Mouse (Mus musculus): ENCODE measurements around the gene Dhx16. TPM values are rescaled to one million over a fixed set of nuclear protein-coding genes. Genes with fewer than 3 reads are reported as not detected.
A peak's percentile ranks its signal among the peaks of the same experiment; 100 is the strongest.

Dhx16 gene
- polyA plus RNA-seq, 1 experiment from 2014 or later, result 42.2 TPM

DNA sequence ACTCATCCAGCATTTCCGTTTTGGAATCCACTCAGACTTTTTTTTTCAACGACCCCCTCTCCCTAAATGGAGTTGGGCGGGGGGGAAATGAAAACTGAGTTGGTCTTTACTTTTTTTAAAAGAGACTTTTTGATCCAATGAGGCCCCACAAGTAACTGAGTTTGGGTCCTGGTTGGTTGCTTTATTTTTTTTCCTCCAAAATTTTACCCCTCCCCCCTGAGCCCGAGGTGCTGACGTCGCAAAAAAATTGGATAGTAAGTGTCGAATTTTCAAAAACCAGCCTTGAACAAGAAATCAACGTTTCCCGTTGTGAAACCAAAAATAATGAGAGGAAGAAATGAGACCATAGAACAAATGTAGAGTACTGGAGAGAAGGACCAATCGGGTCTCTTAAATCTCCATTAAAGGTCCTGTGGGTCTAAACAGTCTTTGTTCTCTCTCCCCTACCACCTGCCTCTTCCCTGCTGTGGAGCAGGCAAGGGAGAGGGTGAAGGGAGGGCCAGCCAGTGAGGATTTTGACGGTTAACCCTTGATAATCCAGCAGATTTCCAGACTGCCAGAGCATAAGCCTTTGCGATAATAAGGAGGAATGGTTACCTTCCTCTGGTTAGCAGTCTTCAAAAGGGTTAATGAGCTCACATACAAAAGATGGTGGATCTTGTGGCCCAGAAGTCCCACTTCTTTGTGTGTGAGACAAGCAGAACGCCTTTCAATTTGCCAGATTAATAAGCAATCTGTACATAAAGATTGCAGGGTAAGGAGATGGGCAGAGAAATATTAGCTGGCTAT, 38.0 kb downstream of the Dhx16 start:
- ATAC-seq, result peak; percentile 21
- Histone ChIP-seq H3K27me3 (replicated peaks; ENCODE audit: control insufficient read depth, insufficient read depth, low read length) (no peaks in the 10 kb centered on the region), H3K4me1 (replicated peaks; ENCODE audit: control insufficient read depth, insufficient read depth, low read length) (peaks cover 35% of the 10 kb centered on the region), H3K27ac (ENCODE audit: low read length) (peak overlapping the region; percentile 99), H3K9me3 (ENCODE audit: control insufficient read depth, low read length) (no peaks in the 10 kb centered on the region), H3K36me3 (ENCODE audit: control insufficient read depth, insufficient read depth) (no peaks in the 10 kb centered on the region), H3K9ac (replicated peaks; ENCODE audit: low read depth, low read length) (peak overlapping the region; percentile 96), H3K4me3 (replicated peaks; ENCODE audit: low read length) (peak overlapping the region; percentile 75), H3K4me2 (ENCODE audit: low read length) (peak overlapping the region; percentile 91)
- under 1% methylated on average over 13 of the region's 13 CpGs for WGBS

GRCm38 (mm10) chr17:35918276-35919059, 38.8 kb downstream of the Dhx16 start:
- Histone ChIP-seq H3K4me3 (replicated peaks; ENCODE audit: low read length) (peak overlapping the region; percentile 75), H3K9ac (replicated peaks; ENCODE audit: low read depth, low read length) (peak overlapping the region; percentile 96), H3K4me2 (ENCODE audit: low read length) (peak overlapping the region; percentile 91), H3K27ac (ENCODE audit: low read length) (peak overlapping the region; percentile 99), H3K36me3 (ENCODE audit: control insufficient read depth, insufficient read depth) (no peaks in the 10 kb centered on the region), H3K9me3 (ENCODE audit: control insufficient read depth, low read length) (no peaks in the 10 kb centered on the region), H3K27me3 (replicated peaks; ENCODE audit: control insufficient read depth, insufficient read depth, low read length) (no peaks in the 10 kb centered on the region), H3K4me1 (replicated peaks; ENCODE audit: control insufficient read depth, insufficient read depth, low read length) (peaks cover 35% of the 10 kb centered on the region)
- no peak for ATAC-seq
- under 1% methylated on average over 11 of the region's 11 CpGs for WGBS

DNA sequence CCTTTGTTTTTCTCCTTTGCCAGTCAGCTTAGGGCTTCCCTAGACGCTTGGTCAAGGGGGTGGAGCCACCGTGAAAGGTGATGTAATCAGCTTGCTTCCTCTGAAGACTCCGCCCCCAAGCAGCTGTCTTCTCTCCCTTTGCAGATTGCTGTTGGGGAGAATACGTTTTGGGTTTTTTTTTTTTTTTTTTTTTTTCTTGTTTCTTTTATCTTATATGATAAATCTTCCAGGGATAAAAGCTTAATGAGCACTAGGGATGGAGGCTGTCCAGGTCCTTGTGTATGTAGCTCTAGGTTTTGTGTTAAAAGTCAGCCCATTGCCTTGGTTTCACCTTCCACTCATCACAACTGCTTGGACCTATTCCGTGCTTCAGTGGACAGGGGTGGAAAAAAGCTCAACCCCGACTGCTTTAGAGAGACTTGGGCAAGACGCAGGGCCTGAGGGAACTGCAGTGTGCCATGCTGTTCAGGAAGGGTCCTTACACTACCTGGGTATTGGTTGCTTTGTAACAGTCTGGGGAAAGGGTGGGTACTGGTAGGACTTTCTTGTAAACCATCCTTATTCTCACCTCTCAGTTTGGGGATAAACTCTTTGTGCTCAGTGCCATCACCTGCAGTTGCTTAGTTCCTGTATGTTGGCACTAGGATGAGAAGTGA, 39.6 kb downstream of the Dhx16 start:
- peak overlapping the region; percentile 99 for H3K27ac ChIP-seq (ENCODE audit: low read length)
- H3K4me1 ChIP-seq (replicated peaks; ENCODE audit: control insufficient read depth, insufficient read depth, low read length), result peaks cover 35% of the 10 kb centered on the region
- peak overlapping the region; percentile 75 for H3K4me3 ChIP-seq (replicated peaks; ENCODE audit: low read length)
- peak overlapping the region; percentile 96 for H3K9ac ChIP-seq (replicated peaks; ENCODE audit: low read depth, low read length)
- no peaks in the 10 kb centered on the region for H3K9me3 ChIP-seq (ENCODE audit: control insufficient read depth, low read length)
- H3K36me3 ChIP-seq (ENCODE audit: control insufficient read depth, insufficient read depth), result peaks cover 4% of the 10 kb centered on the region; the same call in 1 of the 2 replicates
- peak overlapping the region; percentile 91 for H3K4me2 ChIP-seq (ENCODE audit: low read length)
- H3K27me3 ChIP-seq (replicated peaks; ENCODE audit: control insufficient read depth, insufficient read depth, low read length), result no peaks in the 10 kb centered on the region
- 3% methylated on average over 7 of the region's 7 CpGs for WGBS
- ATAC-seq, result peak; percentile 38

DNA sequence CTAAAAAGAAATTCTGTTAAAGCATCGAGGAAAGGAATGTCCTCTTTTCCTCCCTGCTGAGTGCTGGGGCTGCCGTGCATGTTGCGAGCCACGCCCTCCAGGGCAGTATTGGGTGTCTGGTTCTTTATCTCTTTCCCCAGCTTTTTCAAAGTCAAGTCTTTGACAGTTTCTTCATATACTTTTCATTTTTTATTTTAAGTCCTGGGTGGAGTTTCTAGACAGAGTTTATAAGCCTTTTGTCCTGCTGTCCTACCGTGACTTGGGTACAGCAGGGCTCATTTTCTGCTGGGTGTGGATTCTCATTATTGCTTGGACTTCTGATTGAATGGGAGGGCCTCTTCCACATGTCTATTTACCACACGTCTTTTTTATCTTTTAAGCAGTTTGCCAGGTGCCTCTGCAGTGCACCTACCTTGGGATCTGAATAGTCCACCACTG, 40.3 kb downstream of the Dhx16 start:
- no peaks in the 10 kb centered on the region for H3K27me3 ChIP-seq (replicated peaks; ENCODE audit: control insufficient read depth, insufficient read depth, low read length)
- peak overlapping the region; percentile 91 for H3K4me2 ChIP-seq (ENCODE audit: low read length)
- H3K9ac ChIP-seq (replicated peaks; ENCODE audit: low read depth, low read length), result peak overlapping the region; percentile 96
- no peak for ATAC-seq
- H3K9me3 ChIP-seq (ENCODE audit: control insufficient read depth, low read length), result no peaks in the 10 kb centered on the region
- WGBS, result 39% methylated on average over 6 of the region's 6 CpGs
- peaks cover 35% of the 10 kb centered on the region for H3K4me1 ChIP-seq (replicated peaks; ENCODE audit: control insufficient read depth, insufficient read depth, low read length)
- peak overlapping the region; percentile 75 for H3K4me3 ChIP-seq (replicated peaks; ENCODE audit: low read length)
- peaks cover 10% of the 10 kb centered on the region for H3K36me3 ChIP-seq (ENCODE audit: control insufficient read depth, insufficient read depth)
- peak overlapping the region; percentile 99 for H3K27ac ChIP-seq (ENCODE audit: low read length)

GRCm38 (mm10) chr17:35920384-35920783, 40.8 kb downstream of the Dhx16 start:
- ATAC-seq, result no peak
- no peaks in the 10 kb centered on the region for H3K9me3 ChIP-seq (ENCODE audit: control insufficient read depth, low read length)
- H3K4me2 ChIP-seq (ENCODE audit: low read length), result peak overlapping the region; percentile 91
- peaks cover 31% of the 10 kb centered on the region for H3K4me1 ChIP-seq (replicated peaks; ENCODE audit: control insufficient read depth, insufficient read depth, low read length)
- peak overlapping the region; percentile 75 for H3K4me3 ChIP-seq (replicated peaks; ENCODE audit: low read length)
- H3K27ac ChIP-seq (ENCODE audit: low read length), result peak overlapping the region; percentile 99
- peaks cover 12% of the 10 kb centered on the region for H3K36me3 ChIP-seq (ENCODE audit: control insufficient read depth, insufficient read depth)
- no peaks in the 10 kb centered on the region for H3K27me3 ChIP-seq (replicated peaks; ENCODE audit: control insufficient read depth, insufficient read depth, low read length)
- H3K9ac ChIP-seq (replicated peaks; ENCODE audit: low read depth, low read length), result peak overlapping the region; percentile 96; the same call in 1 of the 2 replicates
- WGBS, result 77% methylated on average over 1 of the region's 1 CpGs

GRCm38 (mm10) chr17:35920862-35921562, 41.4 kb downstream of the Dhx16 start:
- H3K9me3 ChIP-seq (ENCODE audit: control insufficient read depth, low read length), result no peaks in the 10 kb centered on the region
- H3K36me3 ChIP-seq (ENCODE audit: control insufficient read depth, insufficient read depth), result peaks cover 13% of the 10 kb centered on the region
- 0 out of 2 replicates have a peak overlapping the region, but pooled peaks have one; percentile 0 for H3K9ac ChIP-seq (replicated peaks; ENCODE audit: low read depth, low read length)
- H3K4me3 ChIP-seq (replicated peaks; ENCODE audit: low read length), result no peak overlapping the region
- H3K4me1 ChIP-seq (replicated peaks; ENCODE audit: control insufficient read depth, insufficient read depth, low read length), result peaks cover 27% of the 10 kb centered on the region
- peak overlapping the region; percentile 99 for H3K27ac ChIP-seq (ENCODE audit: low read length)
- WGBS, result 66% methylated on average over 5 of the region's 5 CpGs
- peak overlapping the region; percentile 91 for H3K4me2 ChIP-seq (ENCODE audit: low read length)
- no peak for ATAC-seq
- H3K27me3 ChIP-seq (replicated peaks; ENCODE audit: control insufficient read depth, insufficient read depth, low read length), result no peaks in the 10 kb centered on the region

- peaks cover 19% of the 10 kb centered on the region for H3K36me3 ChIP-seq (ENCODE audit: control insufficient read depth, insufficient read depth)
- no peak overlapping the region for H3K4me3 ChIP-seq (replicated peaks; ENCODE audit: low read length)
- no peaks in the 10 kb centered on the region for H3K9me3 ChIP-seq (ENCODE audit: control insufficient read depth, low read length)
- H3K27ac ChIP-seq (ENCODE audit: low read length), result no peak overlapping the region
- H3K4me2 ChIP-seq (ENCODE audit: low read length), result no peak overlapping the region
- 76% methylated on average over 4 of the region's 4 CpGs for WGBS
- no peak for ATAC-seq
- no peaks in the 10 kb centered on the region for H3K27me3 ChIP-seq (replicated peaks; ENCODE audit: control insufficient read depth, insufficient read depth, low read length)
- H3K4me1 ChIP-seq (replicated peaks; ENCODE audit: control insufficient read depth, insufficient read depth, low read length), result peaks cover 27% of the 10 kb centered on the region
- 0 out of 2 replicates have a peak overlapping the region, but pooled peaks have one; percentile 5 for H3K9ac ChIP-seq (replicated peaks; ENCODE audit: low read depth, low read length)
Measured at GRCm38 (mm10) chr17:35921710-35922109, 42.1 kb downstream of the Dhx16 start.

DNA sequence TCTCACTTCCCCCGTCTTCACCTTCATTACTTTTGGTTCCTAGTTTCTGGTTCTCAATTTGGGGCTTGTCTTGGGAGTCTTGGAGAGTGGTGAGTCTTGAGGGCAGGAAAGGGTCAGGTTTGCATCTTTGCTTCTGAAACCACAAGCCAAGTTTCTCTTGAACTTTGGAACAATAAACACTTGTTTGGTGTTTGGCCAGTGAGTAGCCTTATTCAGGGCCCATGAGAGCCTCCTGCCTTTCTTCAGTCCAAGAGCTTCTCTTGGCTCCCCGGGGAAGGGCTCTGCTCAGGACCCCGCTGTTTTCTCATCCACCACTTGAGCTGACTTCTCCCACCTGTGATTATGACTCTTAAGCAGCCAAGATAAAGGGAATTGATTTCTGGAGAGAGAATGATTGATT, 42.9 kb downstream of the Dhx16 start:
- WGBS, result 83% methylated on average over 3 of the region's 3 CpGs
- Histone ChIP-seq H3K9me3 (ENCODE audit: control insufficient read depth, low read length) (no peaks in the 10 kb centered on the region), H3K36me3 (ENCODE audit: control insufficient read depth, insufficient read depth) (peaks cover 24% of the 10 kb centered on the region), H3K4me1 (replicated peaks; ENCODE audit: control insufficient read depth, insufficient read depth, low read length) (peaks cover 27% of the 10 kb centered on the region), H3K27me3 (replicated peaks; ENCODE audit: control insufficient read depth, insufficient read depth, low read length) (no peaks in the 10 kb centered on the region), H3K9ac (replicated peaks; ENCODE audit: low read depth, low read length) (no peak overlapping the region), H3K4me2 (ENCODE audit: low read length) (no peak overlapping the region), H3K4me3 (replicated peaks; ENCODE audit: low read length) (no peak overlapping the region), H3K27ac (ENCODE audit: low read length) (no peak overlapping the region)
- no peak for ATAC-seq

Measured in forebrain, embryonic 16.5 days (tissue).